Mouse (Mus musculus): Measurements from ENCODE around the gene Kcnj10.

Kcnj10 gene

GRCm38 (mm10) chr1:172376758-172377458 is 35.9 kb downstream of the Kcnj10 start:
- no peak for DNase-seq (ENCODE audit: low read depth, low spot score)

GRCm38 (mm10) chr1:172380066-172380465 is 39.1 kb downstream of the Kcnj10 start:
- DNase-seq (ENCODE audit: low read depth, low spot score) = no peak

GRCm38 (mm10) chr1:172382090-172382489 is 41.1 kb downstream of the Kcnj10 start:
- no peak for DNase-seq (ENCODE audit: low read depth, low spot score)

- DNase-seq (ENCODE audit: low read depth, low spot score) = no peak
Observed at GRCm38 (mm10) chr1:172387246-172387645, 46.2 kb downstream of the Kcnj10 start.

GRCm38 (mm10) chr1:172390769-172391168 is 49.8 kb downstream of the Kcnj10 start:
- DNase-seq (ENCODE audit: low read depth, low spot score) = no peak

GRCm38 (mm10) chr1:172391807-172392581 is 51.0 kb downstream of the Kcnj10 start:
- DNase-seq (ENCODE audit: low read depth, low spot score) = no peak

GRCm38 (mm10) chr1:172392643-172393170 is 51.7 kb downstream of the Kcnj10 start:
- DNase-seq (ENCODE audit: low read depth, low spot score) = no peak

- DNase-seq (ENCODE audit: low read depth, low spot score) = no peak
Observed at GRCm38 (mm10) chr1:172393739-172394138, 52.7 kb downstream of the Kcnj10 start.

GRCm38 (mm10) chr1:172396996-172397752 is 56.2 kb downstream of the Kcnj10 start:
- no peak for DNase-seq (ENCODE audit: low read depth, low spot score)

GRCm38 (mm10) chr1:172406077-172406706 is 65.2 kb downstream of the Kcnj10 start:
- no peak for DNase-seq (ENCODE audit: low read depth, low spot score)

GRCm38 (mm10) chr1:172408996-172409395 is 68.0 kb downstream of the Kcnj10 start:
- no peak for DNase-seq (ENCODE audit: low read depth, low spot score)

- DNase-seq (ENCODE audit: low read depth, low spot score) = no peak
Observed at GRCm38 (mm10) chr1:172409431-172409830, 68.4 kb downstream of the Kcnj10 start.

- DNase-seq (ENCODE audit: low read depth, low spot score) = no peak
Observed at GRCm38 (mm10) chr1:172410806-172411205, 69.8 kb downstream of the Kcnj10 start.

GRCm38 (mm10) chr1:172412204-172412603 is 71.2 kb downstream of the Kcnj10 start:
- no peak for DNase-seq (ENCODE audit: low read depth, low spot score)

- DNase-seq (ENCODE audit: low read depth, low spot score) = no peak
Observed at GRCm38 (mm10) chr1:172413491-172414230, 72.7 kb downstream of the Kcnj10 start.

GRCm38 (mm10) chr1:172414231-172414585 is 73.2 kb downstream of the Kcnj10 start:
- no peak for DNase-seq (ENCODE audit: low read depth, low spot score)

GRCm38 (mm10) chr1:172415061-172415460 is 74.1 kb downstream of the Kcnj10 start:
- no peak for DNase-seq (ENCODE audit: low read depth, low spot score)

GRCm38 (mm10) chr1:172418173-172418572 is 77.2 kb downstream of the Kcnj10 start:
- DNase-seq (ENCODE audit: low read depth, low spot score) = no peak

GRCm38 (mm10) chr1:172418642-172419041 is 77.6 kb downstream of the Kcnj10 start:
- DNase-seq (ENCODE audit: low read depth, low spot score) = no peak

- no peak for DNase-seq (ENCODE audit: low read depth, low spot score)
Observed at GRCm38 (mm10) chr1:172420181-172420580, 79.2 kb downstream of the Kcnj10 start.

- no peak for DNase-seq (ENCODE audit: low read depth, low spot score)
Observed at GRCm38 (mm10) chr1:172423393-172423792, 82.4 kb downstream of the Kcnj10 start.
